Mouse (Mus musculus) forebrain, embryonic 10.5 days (tissue): Measurements from ENCODE around the gene Iqce. TPM values are rescaled to one million over a fixed set of nuclear protein-coding genes. Genes with fewer than 3 reads are reported as not detected.

ENCODE experiments used
- DNase-seq: peaks from one replicate; pipeline ENCODE4 v3.0.0-alpha.2; 2017; ENCODE audit warnings: low spot score; ENCODE audit errors: extremely low spot score
- H3K27ac ChIP-seq: fragments of 300-500 bp; sonication (generic); 2 replicates; pipeline ENCODE4 v1.5.1; 2016; ENCODE audit warnings: mild to moderate bottlenecking
- H3K27me3 ChIP-seq: fragments of 300-500 bp; sonication (generic); 2 replicates; pipeline ENCODE4 v1.6.1; 2016; ENCODE audit warnings: mild to moderate bottlenecking; ENCODE audit not compliant: poor library complexity, severe bottlenecking
- H3K36me3 ChIP-seq: fragments of 300-500 bp; sonication (generic); replicated peaks from 2 replicates; pipeline ENCODE4 v1.6.1; 2016; ENCODE audit warnings: mild to moderate bottlenecking, moderate library complexity
- H3K4me1 ChIP-seq: fragments of 300-500 bp; sonication (generic); 2 replicates; pipeline ENCODE4 v1.6.1; 2016
- H3K4me3 ChIP-seq: fragments of 300-500 bp; sonication (generic); 2 replicates; pipeline ENCODE4 v1.5.1; 2016; ENCODE audit warnings: mild to moderate bottlenecking, moderate library complexity
- H3K9me3 ChIP-seq: fragments of 300-500 bp; sonication (generic); 2 replicates; pipeline ENCODE4 v1.6.1; 2016; ENCODE audit warnings: mild to moderate bottlenecking, moderate library complexity
- WGBS: fragments of 180-500 bp; shearing (Covaris S2); methylation state at CpG from one replicate; pipeline ENCODE4 v1.1.7; 2016; 5-methylcytosine and 5-hydroxymethylcytosine counted together
- polyA plus RNA-seq: library from polyadenylated mRNA; unstranded; fragments of >200 nt; fragmentation: Nextera tagmentation; extraction: Ambion mirVana; gene quantifications from 2 replicates; pipeline ENCODE4 v1.2.1, GENCODE M21; 2016

The Iqce gene
- polyA plus RNA-seq, 1 experiment from 2014 or later: 24.0 TPM

DNA sequence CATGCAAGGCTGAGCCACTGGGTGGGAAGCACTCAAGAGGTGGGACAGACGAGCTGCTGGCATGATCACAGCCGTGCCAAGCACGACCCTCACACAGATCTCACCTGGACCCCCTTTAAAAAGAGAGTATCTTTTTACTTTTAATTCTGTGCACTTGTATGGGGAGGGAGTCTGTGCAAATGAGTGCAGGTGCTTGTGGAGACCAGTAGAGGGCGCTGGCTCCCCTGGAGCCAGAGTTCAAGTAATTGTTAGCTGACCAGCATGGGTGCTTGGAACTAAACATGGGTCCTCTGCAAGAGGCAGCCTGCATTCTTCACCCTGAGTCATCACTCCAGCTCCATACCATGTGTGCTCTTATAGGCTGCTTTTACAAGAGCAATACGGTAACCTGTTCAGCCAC is 74.6 kb downstream of the Iqce start:
- no peak overlapping the region for H3K4me3 ChIP-seq
- no peak for DNase-seq
- WGBS: 94% methylated on average over 5 of the region's 5 CpGs
- H3K36me3 ChIP-seq: peaks cover 100% of the 10 kb centered on the region
- peaks cover 4% of the 10 kb centered on the region; the same call in 1 of the 2 replicates for H3K4me1 ChIP-seq
- H3K27ac ChIP-seq: no peak overlapping the region
- no peaks in the 10 kb centered on the region for H3K27me3 ChIP-seq
- H3K9me3 ChIP-seq: peaks cover 18% of the 10 kb centered on the region

DNA sequence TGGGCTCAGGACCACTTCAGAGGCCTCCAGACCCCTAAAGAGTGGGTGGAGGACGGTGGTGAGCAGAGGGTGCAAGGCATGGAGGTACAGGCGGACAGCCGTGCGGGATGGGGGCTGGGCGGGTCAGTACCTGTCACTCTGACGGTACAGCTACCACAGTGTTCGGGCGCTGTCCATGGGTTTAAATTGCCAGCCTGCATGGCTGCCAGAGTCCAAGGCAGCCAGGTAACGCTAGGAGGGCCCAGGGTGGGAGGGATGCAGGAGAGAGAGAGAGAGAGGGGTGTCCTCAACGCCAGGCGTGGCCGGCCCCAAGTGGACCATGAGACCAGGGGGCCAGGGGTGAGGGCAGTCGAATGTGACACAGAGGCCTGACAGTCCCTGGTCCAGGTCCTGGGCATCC is 77.2 kb downstream of the Iqce start:
- peaks cover 22% of the 10 kb centered on the region for H3K4me1 ChIP-seq
- H3K4me3 ChIP-seq: no peak overlapping the region
- H3K9me3 ChIP-seq: peaks cover 18% of the 10 kb centered on the region
- H3K27me3 ChIP-seq: no peaks in the 10 kb centered on the region
- 0 out of 2 replicates have a peak overlapping the region, but pooled peaks have one; percentile 30 for H3K27ac ChIP-seq
- H3K36me3 ChIP-seq: peaks cover 90% of the 10 kb centered on the region
- no peak for DNase-seq
- WGBS: 96% methylated on average over 13 of the region's 13 CpGs

DNA sequence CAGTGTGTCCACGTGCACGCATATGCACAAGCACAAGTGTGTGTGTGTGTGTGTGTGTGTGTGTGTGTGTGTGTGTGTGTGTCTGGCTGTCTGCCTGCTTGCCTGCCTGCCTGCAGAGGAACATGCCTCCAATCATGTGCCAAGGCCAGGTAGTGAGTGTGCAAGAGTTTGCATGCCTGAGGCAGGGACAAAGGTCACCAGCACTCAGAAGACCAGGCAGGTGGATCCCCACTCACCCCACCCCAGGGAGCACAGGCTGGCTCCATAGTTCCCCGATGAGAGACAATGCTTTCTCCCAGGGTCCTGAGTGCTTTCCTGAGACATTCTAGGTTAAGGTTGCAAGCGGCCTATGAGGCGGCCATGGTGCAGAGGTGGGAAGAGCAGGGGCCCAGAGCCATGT is 77.9 kb downstream of the Iqce start:
- Histone ChIP-seq H3K27me3 (no peaks in the 10 kb centered on the region), H3K36me3 (peaks cover 83% of the 10 kb centered on the region), H3K4me1 (peaks cover 27% of the 10 kb centered on the region), H3K4me3 (no peak overlapping the region), H3K9me3 (peaks cover 18% of the 10 kb centered on the region), H3K27ac (no peak overlapping the region)
- 96% methylated on average over 5 of the region's 5 CpGs for WGBS
- no peak for DNase-seq

DNA sequence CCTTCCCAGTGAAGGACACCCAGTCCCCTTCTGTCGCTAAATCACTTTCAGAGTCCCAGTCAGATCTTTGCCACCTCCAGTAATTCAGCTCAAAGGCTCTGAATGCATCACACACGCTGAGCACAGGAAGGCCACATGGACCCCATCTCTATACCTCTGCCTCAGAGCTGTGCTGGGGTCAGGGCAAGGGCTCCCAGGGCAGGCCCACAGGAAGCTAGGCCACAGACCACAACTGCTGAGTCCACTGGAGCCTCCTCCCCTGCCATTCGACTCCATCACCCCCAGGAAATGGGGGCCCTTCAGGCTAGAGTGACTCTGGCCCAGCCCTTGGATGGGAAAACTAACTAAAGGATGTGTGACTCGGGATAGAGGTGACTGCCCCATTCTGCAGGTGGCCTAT is 78.4 kb downstream of the Iqce start:
- Histone ChIP-seq H3K4me3 (no peak overlapping the region), H3K9me3 (peaks cover 13% of the 10 kb centered on the region), H3K27ac (no peak overlapping the region), H3K4me1 (peaks cover 27% of the 10 kb centered on the region), H3K27me3 (no peaks in the 10 kb centered on the region), H3K36me3 (peaks cover 78% of the 10 kb centered on the region)
- 86% methylated on average over 4 of the region's 4 CpGs for WGBS
- DNase-seq: no peak

DNA sequence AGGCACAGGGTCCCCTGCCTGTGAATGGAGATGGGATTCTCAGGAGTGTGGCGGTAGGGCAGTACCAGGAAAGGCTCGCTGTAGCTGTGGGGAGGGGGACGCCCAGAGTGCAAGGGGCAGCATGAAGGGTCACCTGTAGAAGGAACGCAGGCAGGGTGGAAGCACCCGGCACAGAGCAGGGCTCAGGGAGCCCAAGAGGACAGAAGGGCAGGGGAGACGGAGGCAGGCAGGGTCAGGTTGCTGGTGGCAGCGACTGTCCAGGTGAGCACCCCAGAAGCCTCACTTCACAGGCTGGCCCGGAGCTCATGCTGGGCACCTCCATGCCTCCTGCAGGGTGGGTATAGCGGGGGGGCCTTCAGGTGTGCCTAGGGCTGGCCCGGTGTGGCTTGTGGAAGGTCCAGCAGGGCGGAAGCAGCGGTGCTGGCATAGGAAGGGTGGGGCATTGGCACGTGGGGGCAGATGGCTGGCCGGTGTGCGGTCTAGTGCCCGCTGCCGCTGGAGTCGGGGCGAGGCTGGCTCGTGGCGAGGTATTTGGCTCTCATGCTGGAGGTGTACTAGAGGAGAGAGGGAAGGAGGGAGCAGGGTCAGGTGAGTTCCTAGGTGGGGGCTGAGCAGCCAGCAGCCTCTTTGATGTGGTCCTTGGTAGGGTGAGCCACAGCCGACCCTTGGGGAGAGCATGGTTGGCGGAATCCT is 79.1 kb downstream of the Iqce start:
- WGBS: 94% methylated on average over 23 of the region's 23 CpGs
- H3K36me3 ChIP-seq: peaks cover 74% of the 10 kb centered on the region
- peaks cover 27% of the 10 kb centered on the region for H3K4me1 ChIP-seq
- H3K9me3 ChIP-seq: peaks cover 7% of the 10 kb centered on the region
- H3K4me3 ChIP-seq: no peak overlapping the region
- no peaks in the 10 kb centered on the region for H3K27me3 ChIP-seq
- DNase-seq: no peak
- H3K27ac ChIP-seq: no peak overlapping the region; the same call in 1 of the 2 replicates

DNA sequence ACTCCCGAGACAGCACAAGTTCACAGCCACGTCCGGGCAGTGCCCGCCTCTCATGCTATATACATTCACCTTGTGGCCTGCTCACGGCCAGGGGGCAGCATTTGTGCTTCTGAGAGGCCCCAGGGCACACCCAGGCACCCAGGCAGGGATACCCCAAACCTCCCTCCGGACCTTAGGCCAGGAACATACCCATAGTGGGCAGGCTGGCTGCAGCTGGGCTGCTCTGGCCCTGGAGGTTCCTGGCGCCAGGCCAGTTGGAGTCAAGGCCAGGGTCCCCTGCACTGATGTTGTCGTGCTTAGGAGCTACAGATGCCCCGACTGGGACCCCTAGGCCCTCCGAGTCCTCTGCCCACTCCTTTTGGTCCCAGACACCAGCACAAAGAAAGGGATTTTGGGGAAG is 80.7 kb downstream of the Iqce start:
- no peaks in the 10 kb centered on the region for H3K9me3 ChIP-seq
- peaks cover 32% of the 10 kb centered on the region for H3K4me1 ChIP-seq
- peaks cover 74% of the 10 kb centered on the region for H3K36me3 ChIP-seq
- no peak overlapping the region for H3K4me3 ChIP-seq
- no peaks in the 10 kb centered on the region for H3K27me3 ChIP-seq
- WGBS: 84% methylated on average over 10 of the region's 10 CpGs
- peak overlapping the region; percentile 44; the same call in 1 of the 2 replicates for H3K27ac ChIP-seq
- no peak for DNase-seq

DNA sequence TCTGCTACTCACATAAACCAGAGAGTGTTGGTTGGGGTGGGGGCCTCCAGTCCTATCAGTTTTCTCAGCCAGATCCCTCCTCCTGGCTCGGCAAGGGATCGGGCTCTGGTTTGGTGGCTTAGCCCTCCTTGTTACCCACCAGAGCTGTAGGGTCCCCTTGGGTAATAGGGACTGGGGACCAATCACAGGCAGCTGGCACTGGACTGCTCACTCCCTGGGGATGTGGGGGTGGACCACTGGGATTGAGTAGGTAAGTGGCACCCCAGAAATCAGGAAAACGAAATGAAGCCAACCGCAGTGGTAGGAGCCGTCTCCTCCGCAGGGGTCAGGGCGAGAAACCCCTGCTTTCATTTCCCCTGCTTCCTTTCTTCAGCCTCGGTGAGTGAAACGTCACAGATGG is 81.1 kb downstream of the Iqce start:
- no peaks in the 10 kb centered on the region for H3K27me3 ChIP-seq
- H3K9me3 ChIP-seq: no peaks in the 10 kb centered on the region
- WGBS: 80% methylated on average over 9 of the region's 9 CpGs
- H3K4me1 ChIP-seq: peaks cover 34% of the 10 kb centered on the region
- no peak for DNase-seq
- no peak overlapping the region for H3K4me3 ChIP-seq
- H3K36me3 ChIP-seq: peaks cover 74% of the 10 kb centered on the region
- H3K27ac ChIP-seq: peak overlapping the region; percentile 44; the same call in 1 of the 2 replicates

DNA sequence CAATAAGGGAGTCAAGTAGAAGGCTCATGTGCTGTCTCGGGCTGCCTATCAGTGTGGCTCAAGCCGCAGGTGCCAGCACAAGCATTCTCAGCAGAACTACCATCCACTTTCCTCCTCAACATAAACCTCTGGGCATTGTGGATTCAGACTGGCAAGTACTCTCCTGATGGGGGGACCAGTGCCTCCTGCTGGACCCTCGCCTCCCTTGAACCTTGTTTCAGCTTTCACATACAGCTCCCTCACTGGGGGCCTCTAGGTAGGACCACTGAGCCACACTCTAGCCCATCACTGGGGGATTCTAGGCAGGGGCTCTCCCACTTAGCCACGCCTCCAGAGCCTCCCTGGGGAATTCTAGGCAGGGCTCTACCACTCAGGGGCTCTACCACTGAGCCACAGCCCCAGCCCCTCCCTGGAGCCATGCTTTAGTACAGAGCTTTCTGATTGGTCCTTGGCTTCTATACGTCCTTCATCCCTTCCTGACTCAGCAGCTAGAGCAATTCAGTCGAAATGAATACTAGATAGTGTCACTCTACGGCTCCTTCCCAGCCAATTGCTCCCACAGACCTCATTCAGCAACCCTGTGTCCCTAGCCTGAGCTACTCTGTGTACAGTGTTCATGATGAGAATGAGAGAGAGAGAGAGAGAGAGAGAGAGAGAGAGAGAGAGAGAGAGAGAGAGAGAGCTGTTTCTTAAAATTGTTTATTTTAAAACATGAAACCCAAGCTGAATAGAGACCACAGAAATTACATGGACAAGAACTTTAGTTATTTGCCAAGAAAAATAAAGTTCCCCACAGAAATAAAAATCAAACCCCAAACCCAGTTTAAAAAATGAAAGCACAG is 82.1 kb downstream of the Iqce start:
- DNase-seq: no peak
- H3K27ac ChIP-seq: peak overlapping the region; percentile 56; the same call in 1 of the 2 replicates
- H3K27me3 ChIP-seq: no peaks in the 10 kb centered on the region
- H3K4me1 ChIP-seq: peaks cover 40% of the 10 kb centered on the region
- H3K9me3 ChIP-seq: no peaks in the 10 kb centered on the region
- H3K36me3 ChIP-seq: peaks cover 72% of the 10 kb centered on the region
- WGBS: 61% methylated on average over 7 of the region's 7 CpGs
- H3K4me3 ChIP-seq: no peak overlapping the region

DNA sequence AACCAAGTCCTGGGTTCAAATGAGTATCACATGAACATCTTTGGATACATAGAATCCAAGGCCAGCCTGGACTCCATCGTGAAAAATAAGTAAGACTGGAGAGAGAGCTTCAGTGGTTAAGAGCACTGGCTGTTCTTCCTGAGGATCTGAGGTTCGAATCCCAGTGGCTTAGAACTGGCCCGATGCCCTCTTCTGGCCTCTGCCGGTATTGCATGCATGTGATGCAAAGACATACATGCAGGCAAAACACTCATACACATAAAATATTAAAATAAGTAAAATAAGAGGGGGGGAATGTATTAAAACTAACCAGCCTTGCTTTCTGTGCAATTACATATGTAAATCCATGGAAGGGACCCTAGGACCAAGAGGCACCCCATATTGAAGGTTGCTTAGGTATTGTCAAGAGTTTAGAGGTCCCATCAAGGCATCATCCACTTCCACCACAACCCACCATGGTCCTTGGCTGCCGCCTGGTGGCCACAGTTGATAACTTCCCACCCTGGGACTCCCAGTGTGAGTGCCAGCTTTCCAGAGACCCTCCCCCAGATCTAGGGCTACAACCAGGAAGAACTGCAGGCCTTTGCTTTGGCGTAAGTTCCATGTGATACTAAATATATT is 82.9 kb downstream of the Iqce start:
- no peaks in the 10 kb centered on the region for H3K9me3 ChIP-seq
- H3K27me3 ChIP-seq: no peaks in the 10 kb centered on the region
- H3K27ac ChIP-seq: no peak overlapping the region
- H3K4me1 ChIP-seq: peaks cover 48% of the 10 kb centered on the region
- H3K4me3 ChIP-seq: no peak overlapping the region
- DNase-seq: peak; percentile 86
- 24% methylated on average over 6 of the region's 6 CpGs for WGBS
- peaks cover 72% of the 10 kb centered on the region for H3K36me3 ChIP-seq

DNA sequence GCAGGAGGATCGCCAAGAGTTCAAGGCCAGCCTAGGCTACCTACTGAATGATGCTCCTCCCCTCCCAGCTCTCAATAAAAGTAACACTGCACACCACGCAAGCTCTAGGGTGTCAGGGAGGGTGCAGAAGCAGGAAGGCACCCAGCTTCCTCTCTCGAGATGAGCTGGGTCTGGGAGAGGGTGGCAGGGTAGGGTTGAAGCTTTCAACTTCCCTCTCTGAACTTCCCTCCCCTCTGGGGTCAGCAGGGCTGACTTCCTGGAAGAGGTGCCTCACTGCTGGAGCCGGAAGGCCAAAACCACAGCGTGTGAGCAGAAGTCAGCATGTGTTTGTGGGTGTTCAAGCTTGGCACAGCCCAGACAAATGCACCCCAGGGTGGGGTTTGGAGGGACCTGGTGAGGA is 84.5 kb downstream of the Iqce start:
- WGBS: 78% methylated on average over 5 of the region's 5 CpGs
- DNase-seq: no peak
- no peak overlapping the region for H3K4me3 ChIP-seq
- peaks cover 1% of the 10 kb centered on the region; the same call in 1 of the 2 replicates for H3K27me3 ChIP-seq
- H3K36me3 ChIP-seq: peaks cover 72% of the 10 kb centered on the region
- H3K9me3 ChIP-seq: no peaks in the 10 kb centered on the region
- 0 out of 2 replicates have a peak overlapping the region, but pooled peaks have one; percentile 68 for H3K27ac ChIP-seq
- peaks cover 60% of the 10 kb centered on the region for H3K4me1 ChIP-seq

DNA sequence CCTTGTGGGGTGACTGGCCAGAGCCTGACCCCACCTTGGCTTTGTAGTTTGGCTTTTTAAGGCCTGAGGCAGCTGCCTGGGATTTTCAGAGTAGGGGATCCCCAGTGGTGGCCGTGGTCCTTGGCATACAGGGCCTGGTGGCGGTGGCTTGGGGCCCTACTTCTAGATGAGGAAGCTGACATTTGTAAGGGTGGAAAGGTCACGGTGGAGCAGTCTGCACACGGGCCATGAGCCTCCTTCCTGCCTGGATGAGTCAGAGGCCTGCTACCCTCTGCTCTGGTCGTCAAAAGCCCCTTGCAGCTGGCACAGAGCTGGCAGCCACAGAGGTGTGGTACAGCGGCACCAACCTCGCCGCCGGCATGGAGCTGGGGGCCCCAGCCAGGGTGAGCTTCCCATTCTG is 85.5 kb downstream of the Iqce start:
- Histone ChIP-seq H3K9me3 (no peaks in the 10 kb centered on the region), H3K27ac (peak overlapping the region; percentile 68), H3K4me3 (no peak overlapping the region), H3K36me3 (peaks cover 71% of the 10 kb centered on the region), H3K4me1 (peaks cover 61% of the 10 kb centered on the region), H3K27me3 (peaks cover 11% of the 10 kb centered on the region; the same call in 1 of the 2 replicates)
- DNase-seq: no peak
- 70% methylated on average over 9 of the region's 9 CpGs for WGBS

DNA sequence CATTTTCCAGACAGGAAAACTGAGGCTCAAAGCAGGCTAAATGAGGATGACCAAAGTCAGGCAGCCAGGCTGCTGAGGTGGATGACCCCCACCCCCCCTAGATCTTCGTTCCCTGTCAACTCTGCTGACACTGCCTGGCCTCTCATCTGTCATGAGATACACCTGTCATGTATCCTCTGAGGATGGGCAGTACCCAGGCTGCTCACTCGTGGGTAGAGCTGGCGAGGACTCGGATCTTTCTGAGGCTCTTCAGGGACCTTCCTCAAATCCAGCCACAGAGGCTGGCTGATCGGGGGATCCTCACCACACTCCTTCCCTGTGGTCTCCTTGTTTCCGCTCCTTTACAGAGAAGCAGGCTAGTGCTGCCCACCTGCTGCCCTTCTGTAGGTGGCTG is 86.1 kb downstream of the Iqce start:
- Histone ChIP-seq H3K27ac (peak overlapping the region; percentile 68), H3K9me3 (no peaks in the 10 kb centered on the region)
- WGBS: 85% methylated on average over 6 of the region's 6 CpGs

More for the DNA sequence above, 86.1 kb downstream of the Iqce start:
- H3K27me3 ChIP-seq: peaks cover 16% of the 10 kb centered on the region; the same call in 1 of the 2 replicates
- H3K4me3 ChIP-seq: no peak overlapping the region
- H3K4me1 ChIP-seq: peaks cover 61% of the 10 kb centered on the region
- peaks cover 66% of the 10 kb centered on the region for H3K36me3 ChIP-seq
- no peak for DNase-seq
